Mouse (Mus musculus) heart, embryonic 11.5 days (tissue): Measurements from ENCODE around the gene Ifih1. TPM values are rescaled to one million over a fixed set of nuclear protein-coding genes. Genes with fewer than 3 reads are reported as not detected.

Experiments used
- ATAC-seq: fragments of 200-750 bp; cut with Nextera tagmentation; replicated peaks from 2 replicates; pipeline ENCODE4 v1.8.0; 2017; ENCODE audit warnings: moderate library complexity; ENCODE audit not compliant: insufficient number of reproducible peaks, low FRiP score, low TSS enrichment
- H3K27ac ChIP-seq: fragments of 300-500 bp; sonication (generic); 2 replicates; pipeline ENCODE4 v1.5.1; 2014; ENCODE audit warnings: mild to moderate bottlenecking, low read depth, low read length
- H3K27me3 ChIP-seq: fragments of 300-500 bp; sonication (generic); 2 replicates; pipeline ENCODE4 v1.6.1; 2014; ENCODE audit warnings: mild to moderate bottlenecking, low read length, mixed read lengths; ENCODE audit not compliant: control insufficient read depth, insufficient read depth
- H3K36me3 ChIP-seq: fragments of 300-500 bp; sonication (generic); 2 replicates; pipeline ENCODE4 v1.6.1; 2014; ENCODE audit warnings: mild to moderate bottlenecking, low read length, moderate library complexity, mixed read lengths; ENCODE audit not compliant: control insufficient read depth, insufficient read depth
- H3K4me1 ChIP-seq: fragments of 300-500 bp; sonication (generic); 2 replicates; pipeline ENCODE4 v1.6.1; 2014; ENCODE audit warnings: low read length; ENCODE audit not compliant: control insufficient read depth, insufficient read depth
- H3K4me2 ChIP-seq: fragments of 300-500 bp; sonication (generic); 2 replicates; pipeline ENCODE4 v1.6.1; 2014; ENCODE audit warnings: mild to moderate bottlenecking, moderate library complexity
- H3K4me3 ChIP-seq: fragments of 300-500 bp; sonication (generic); 2 replicates; pipeline ENCODE4 v1.5.1; 2014; ENCODE audit warnings: low read depth, low read length
- H3K9ac ChIP-seq: fragments of 300-500 bp; sonication (generic); 2 replicates; pipeline ENCODE4 v1.6.1; 2014; ENCODE audit warnings: mild to moderate bottlenecking, low read depth, low read length, moderate library complexity
- H3K9me3 ChIP-seq: fragments of 300-500 bp; sonication (generic); replicated peaks from 2 replicates; pipeline ENCODE4 v1.6.1; 2016; ENCODE audit warnings: low read length; ENCODE audit not compliant: control insufficient read depth
- WGBS: fragments of 180-500 bp; shearing (Covaris S2); extraction: QIAGEN DNeasy Blood & Tissue Kit; methylation state at CpG from one replicate; pipeline ENCODE4 v1.1.7; 2014; ENCODE audit not compliant: insufficient replicate concordance; 5-methylcytosine and 5-hydroxymethylcytosine counted together
- polyA plus RNA-seq: library from polyadenylated mRNA; unstranded; fragments of >200 nt; fragmentation: Nextera tagmentation; extraction: Ambion mirVana; gene quantifications from 2 replicates; pipeline ENCODE4 v1.2.1, GENCODE M21; 2014

Ifih1 gene
- polyA plus RNA-seq, 1 experiment from 2014 or later: 0.80 TPM

GRCm38 (mm10) chr2:62557417-62557816, 88.6 kb downstream of the Ifih1 start:
- ATAC-seq: no peak
- Histone ChIP-seq H3K4me3 (no peak overlapping the region), H3K4me2 (no peak overlapping the region), H3K27me3 (no peaks in the 10 kb centered on the region), H3K9ac (no peak overlapping the region), H3K4me1 (no peaks in the 10 kb centered on the region), H3K27ac (no peak overlapping the region), H3K36me3 (no peaks in the 10 kb centered on the region), H3K9me3 (no peaks in the 10 kb centered on the region)
- 68% methylated on average over 2 of the region's 2 CpGs for WGBS

GRCm38 (mm10) chr2:62556349-62556748, 89.7 kb downstream of the Ifih1 start:
- WGBS: 91% methylated on average over 9 of the region's 9 CpGs
- H3K27me3 ChIP-seq: no peaks in the 10 kb centered on the region
- ATAC-seq: no peak

GRCm38 (mm10) chr2:62549659-62550058, 96.4 kb downstream of the Ifih1 start:
- no peak for ATAC-seq
- WGBS: 76% methylated on average over 3 of the region's 3 CpGs

More at GRCm38 (mm10) chr2:62556349-62556748, 89.7 kb downstream of the Ifih1 start:
- Histone ChIP-seq H3K4me3 (no peak overlapping the region), H3K4me1 (no peaks in the 10 kb centered on the region), H3K9me3 (no peaks in the 10 kb centered on the region), H3K9ac (no peak overlapping the region), H3K36me3 (no peaks in the 10 kb centered on the region), H3K4me2 (no peak overlapping the region), H3K27ac (no peak overlapping the region)

GRCm38 (mm10) chr2:62549131-62549530, 96.9 kb downstream of the Ifih1 start:
- no peaks in the 10 kb centered on the region for H3K4me1 ChIP-seq
- no peak overlapping the region for H3K4me3 ChIP-seq
- no peak overlapping the region for H3K4me2 ChIP-seq
- no peaks in the 10 kb centered on the region for H3K9me3 ChIP-seq
- no peaks in the 10 kb centered on the region for H3K27me3 ChIP-seq
- no peaks in the 10 kb centered on the region for H3K36me3 ChIP-seq
- no peak overlapping the region for H3K9ac ChIP-seq
- WGBS: 79% methylated on average over 4 of the region's 4 CpGs
- ATAC-seq: no peak
- H3K27ac ChIP-seq: no peak overlapping the region

More at GRCm38 (mm10) chr2:62549659-62550058, 96.4 kb downstream of the Ifih1 start:
- H3K4me3 ChIP-seq: no peak overlapping the region
- H3K4me2 ChIP-seq: no peak overlapping the region
- H3K36me3 ChIP-seq: no peaks in the 10 kb centered on the region
- no peaks in the 10 kb centered on the region for H3K4me1 ChIP-seq
- no peak overlapping the region for H3K9ac ChIP-seq
- H3K27ac ChIP-seq: no peak overlapping the region
- H3K9me3 ChIP-seq: no peaks in the 10 kb centered on the region
- H3K27me3 ChIP-seq: no peaks in the 10 kb centered on the region

DNA sequence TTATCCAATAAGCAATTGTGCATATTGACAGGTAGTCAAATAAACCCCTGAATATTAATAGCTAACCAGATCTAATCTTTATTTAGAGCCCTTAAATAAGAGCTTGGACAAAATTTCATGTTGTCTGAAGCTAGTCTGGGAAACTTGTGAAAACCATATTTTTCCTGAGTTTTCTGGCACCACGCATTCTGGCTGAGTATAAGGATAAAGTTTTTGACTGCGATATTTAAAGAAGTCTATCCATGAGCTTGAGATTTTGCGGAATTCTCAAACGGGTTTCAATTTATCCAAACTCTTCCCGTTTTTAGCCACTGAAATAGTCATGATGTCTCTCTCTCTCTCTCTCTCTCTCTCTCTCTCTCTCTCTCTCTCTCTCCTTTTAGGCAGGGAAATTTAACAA, 98.0 kb downstream of the Ifih1 start:
- no peak overlapping the region for H3K4me3 ChIP-seq
- WGBS: 87% methylated on average over 5 of the region's 5 CpGs
- no peak overlapping the region for H3K27ac ChIP-seq
- H3K9me3 ChIP-seq: no peaks in the 10 kb centered on the region
- no peaks in the 10 kb centered on the region for H3K36me3 ChIP-seq
- no peak overlapping the region for H3K9ac ChIP-seq
- ATAC-seq: no peak
- no peaks in the 10 kb centered on the region for H3K4me1 ChIP-seq
- no peaks in the 10 kb centered on the region for H3K27me3 ChIP-seq
- no peak overlapping the region for H3K4me2 ChIP-seq

Other genes with a start within 250 kb of the Ifih1 start
- 12.3 and 13.6 TPM in 2 replicates for gene Dpp4, start 234.0 kb downstream of the Ifih1 start, polyA plus RNA-seq
- gene Gcg, start 162.6 kb downstream of the Ifih1 start, polyA plus RNA-seq: 0.20 and 1.1 TPM in 2 replicates
- 0.56 and 1.3 TPM in 2 replicates for gene Fap, start 72.2 kb downstream of the Ifih1 start, polyA plus RNA-seq
- 13.5 and 14.1 TPM in 2 replicates for gene Gca, start 18.0 kb upstream of the Ifih1 start, polyA plus RNA-seq